Mouse (Mus musculus): ENCODE measurements around the gene Tceal5. TPM values are rescaled to one million over a fixed set of nuclear protein-coding genes. Genes with fewer than 3 reads are reported as not detected.

Gene Tceal5
- 2.7 and 3.5 TPM in 2 replicates for polyA plus RNA-seq (2015; fragmentation: Nextera tagmentation; extraction: Ambion mirVana)

DNA sequence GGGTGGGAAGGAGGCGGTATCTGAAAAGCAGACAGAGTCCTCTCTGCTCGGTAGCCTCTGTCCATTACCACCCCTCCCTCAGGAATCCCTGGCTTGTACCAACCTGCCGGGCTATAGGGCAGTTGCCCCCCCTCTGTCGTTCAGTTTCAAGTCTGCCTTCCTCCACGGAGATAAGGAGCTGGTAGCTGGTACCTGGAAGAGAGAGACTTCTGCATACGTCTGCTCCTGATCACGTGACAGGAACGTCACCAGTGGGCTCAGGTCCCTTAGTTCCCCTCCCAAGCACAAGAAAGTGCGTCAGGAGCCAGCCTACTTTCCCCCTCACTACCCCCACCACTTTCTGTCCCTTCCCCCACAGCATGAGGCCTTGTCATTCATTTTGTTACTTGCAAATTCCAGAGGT is at the start of gene Tceal5:
Gene Tceal5, minus strand, starts transcription at position 213 of the 403 bp plus-strand sequence.
- Histone ChIP-seq H3K9ac (ENCODE audit: low read length) (no peak within 1 kb of the TSS), H3K36me3 (ENCODE audit: control insufficient read depth, insufficient read depth, low read length) (no peaks in the 10 kb centered on the region), H3K4me1 (replicated peaks; ENCODE audit: control insufficient read depth, insufficient read depth) (no peaks in the 10 kb centered on the region), H3K27ac (replicated peaks) (no peak within 1 kb of the TSS), H3K4me2 (replicated peaks; ENCODE audit: low read depth) (peak within 1 kb of the TSS; percentile 59), H3K27me3 (ENCODE audit: control insufficient read depth, insufficient read depth, low read length) (no peaks in the 10 kb centered on the region), H3K9me3 (ENCODE audit: control insufficient read depth, low read length) (no peaks in the 10 kb centered on the region), H3K4me3 (ENCODE audit: low read depth, low read length) (peak within 1 kb of the TSS; percentile 33)
- ATAC-seq (ENCODE audit: low FRiP score, low TSS enrichment), result no peak; the same call in 1 of the 2 replicates
- 21% methylated on average over 9 of the region's 9 CpGs for WGBS
- peak; percentile 21 for DNase-seq (ENCODE audit: low spot score)
- no peak for TF ChIP-seq EP300 (optimal IDR thresholded peaks at IDR 0.05)
- TF ChIP-seq CTCF (IDR thresholded peaks at IDR 0.05; ENCODE audit: low read depth), result no peak

GRCm38 (mm10) chrX:136252023-136252729 is 48.5 kb upstream of the Tceal5 start:
- Histone ChIP-seq H3K27ac (replicated peaks) (no peak overlapping the region), H3K27me3 (ENCODE audit: control insufficient read depth, insufficient read depth, low read length) (no peaks in the 10 kb centered on the region), H3K4me2 (replicated peaks; ENCODE audit: low read depth) (no peak overlapping the region), H3K4me1 (replicated peaks; ENCODE audit: control insufficient read depth, insufficient read depth) (no peaks in the 10 kb centered on the region), H3K4me3 (ENCODE audit: low read depth, low read length) (no peak overlapping the region), H3K36me3 (ENCODE audit: control insufficient read depth, insufficient read depth, low read length) (no peaks in the 10 kb centered on the region), H3K9me3 (ENCODE audit: control insufficient read depth, low read length) (no peaks in the 10 kb centered on the region), H3K9ac (ENCODE audit: low read length) (no peak overlapping the region)
- ATAC-seq (ENCODE audit: low FRiP score, low TSS enrichment), result no peak
- 44% methylated on average over 6 of the region's 6 CpGs for WGBS
- TF ChIP-seq EP300 (optimal IDR thresholded peaks at IDR 0.05) (no peak), CTCF (IDR thresholded peaks at IDR 0.05; ENCODE audit: low read depth) (no peak)
- no peak for DNase-seq (ENCODE audit: low spot score)

- Histone ChIP-seq H3K36me3 (ENCODE audit: control insufficient read depth, insufficient read depth, low read length) (no peaks in the 10 kb centered on the region), H3K4me2 (replicated peaks; ENCODE audit: low read depth) (no peak overlapping the region), H3K9me3 (ENCODE audit: control insufficient read depth, low read length) (no peaks in the 10 kb centered on the region), H3K9ac (ENCODE audit: low read length) (no peak overlapping the region), H3K27ac (replicated peaks) (no peak overlapping the region), H3K4me1 (replicated peaks; ENCODE audit: control insufficient read depth, insufficient read depth) (no peaks in the 10 kb centered on the region), H3K4me3 (ENCODE audit: low read depth, low read length) (no peak overlapping the region), H3K27me3 (ENCODE audit: control insufficient read depth, insufficient read depth, low read length) (no peaks in the 10 kb centered on the region)
- no peak for ATAC-seq (ENCODE audit: low FRiP score, low TSS enrichment)
- DNase-seq (ENCODE audit: low spot score), result no peak
- 40% methylated on average over 7 of the region's 7 CpGs for WGBS
- TF ChIP-seq CTCF (IDR thresholded peaks at IDR 0.05; ENCODE audit: low read depth), result no peak
- TF ChIP-seq EP300 (optimal IDR thresholded peaks at IDR 0.05), result no peak
Measured at GRCm38 (mm10) chrX:136249671-136250070, 46.0 kb upstream of the Tceal5 start.

DNA sequence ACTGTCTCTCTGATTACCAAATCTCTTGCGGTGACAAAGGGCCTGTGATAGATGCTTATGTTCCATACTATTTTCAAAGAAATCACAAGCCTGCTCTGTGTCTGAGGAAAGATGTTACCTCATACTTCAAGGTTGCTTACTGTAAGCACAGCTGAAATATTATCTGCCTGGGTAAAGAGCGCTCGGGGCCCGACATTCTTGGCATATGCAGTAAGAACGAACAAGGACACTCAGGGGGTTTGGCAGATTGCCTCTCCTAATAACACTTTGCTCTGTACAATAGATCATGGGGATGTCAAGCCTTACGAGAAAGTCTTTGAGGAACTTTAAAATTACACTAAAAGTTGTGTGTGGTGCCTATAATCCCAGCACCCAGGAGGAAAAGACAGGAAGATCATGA is 45.1 kb upstream of the Tceal5 start:
- TF ChIP-seq EP300 (optimal IDR thresholded peaks at IDR 0.05) (no peak), CTCF (IDR thresholded peaks at IDR 0.05; ENCODE audit: low read depth) (no peak)
- 37% methylated on average over 6 of the region's 6 CpGs for WGBS
- Histone ChIP-seq H3K4me2 (replicated peaks; ENCODE audit: low read depth) (no peak overlapping the region), H3K27me3 (ENCODE audit: control insufficient read depth, insufficient read depth, low read length) (no peaks in the 10 kb centered on the region), H3K9me3 (ENCODE audit: control insufficient read depth, low read length) (no peaks in the 10 kb centered on the region), H3K9ac (ENCODE audit: low read length) (no peak overlapping the region), H3K36me3 (ENCODE audit: control insufficient read depth, insufficient read depth, low read length) (no peaks in the 10 kb centered on the region), H3K4me3 (ENCODE audit: low read depth, low read length) (no peak overlapping the region), H3K4me1 (replicated peaks; ENCODE audit: control insufficient read depth, insufficient read depth) (no peaks in the 10 kb centered on the region), H3K27ac (replicated peaks) (no peak overlapping the region)
- DNase-seq (ENCODE audit: low spot score), result no peak
- ATAC-seq (ENCODE audit: low FRiP score, low TSS enrichment), result no peak

DNA sequence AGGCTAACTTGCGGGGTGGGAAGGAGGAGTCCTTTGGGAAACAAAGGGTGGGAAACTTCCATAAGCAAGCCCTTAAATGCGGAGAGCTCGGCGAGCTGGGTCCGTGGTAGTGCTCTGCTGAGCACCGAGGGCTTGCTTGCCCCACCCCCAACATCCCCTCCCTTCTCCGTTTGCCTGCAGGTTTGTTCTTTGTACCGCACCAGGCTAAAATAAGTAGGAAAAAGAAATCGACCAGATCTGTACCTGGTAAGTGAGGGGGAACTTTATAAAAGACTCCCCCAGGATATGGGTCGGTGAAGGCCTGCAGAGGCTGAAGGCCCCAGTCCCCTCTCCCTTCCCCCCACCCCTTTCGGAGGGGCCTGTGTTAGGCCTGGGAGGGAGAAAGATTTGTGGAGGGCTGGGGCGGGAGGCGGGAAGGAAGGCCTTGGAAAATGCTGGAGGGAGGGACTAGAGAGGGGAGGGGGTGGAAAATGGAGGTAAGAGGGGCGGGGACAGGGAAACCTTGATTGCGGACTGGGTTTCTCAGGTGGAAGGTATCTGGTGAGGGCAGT is 41.9 kb upstream of the Tceal5 start:
- ATAC-seq (ENCODE audit: low FRiP score, low TSS enrichment) (peak; percentile 66), DNase-seq (ENCODE audit: low spot score) (peak; percentile 49)
- no peaks in the 10 kb centered on the region for H3K27me3 ChIP-seq (ENCODE audit: control insufficient read depth, insufficient read depth, low read length)
- no peaks in the 10 kb centered on the region for H3K36me3 ChIP-seq (ENCODE audit: control insufficient read depth, insufficient read depth, low read length)
- peak overlapping the region; percentile 73 for H3K27ac ChIP-seq (replicated peaks)
- peak overlapping the region; percentile 54 for H3K4me3 ChIP-seq (ENCODE audit: low read depth, low read length)
- WGBS, result 18% methylated on average over 11 of the region's 15 CpGs
- no peaks in the 10 kb centered on the region for H3K9me3 ChIP-seq (ENCODE audit: control insufficient read depth, low read length)
- peak overlapping the region; percentile 53 for H3K4me2 ChIP-seq (replicated peaks; ENCODE audit: low read depth)
- H3K9ac ChIP-seq (ENCODE audit: low read length), result peak overlapping the region; percentile 64
- no peak for TF ChIP-seq CTCF (IDR thresholded peaks at IDR 0.05; ENCODE audit: low read depth)
- no peak for TF ChIP-seq EP300 (optimal IDR thresholded peaks at IDR 0.05)
- H3K4me1 ChIP-seq (replicated peaks; ENCODE audit: control insufficient read depth, insufficient read depth), result no peaks in the 10 kb centered on the region

All from stomach, postnatal 0 days (tissue).